Mouse (Mus musculus): ENCODE measurements around the gene Bpifb3. TPM values are rescaled to one million over a fixed set of nuclear protein-coding genes. Genes with fewer than 3 reads are reported as not detected.

Bpifb3 gene
- polyA plus RNA-seq, 1 experiment: not detected

- no peaks in the 10 kb centered on the region for H3K36me3 ChIP-seq (ENCODE audit: control insufficient read depth)
- H3K27me3 ChIP-seq (ENCODE audit: control insufficient read depth): no peaks in the 10 kb centered on the region
- H3K4me3 ChIP-seq (replicated peaks): no peak overlapping the region
- H3K4me1 ChIP-seq (ENCODE audit: control insufficient read depth): no peaks in the 10 kb centered on the region
- no peaks in the 10 kb centered on the region for H3K9me3 ChIP-seq (ENCODE audit: control insufficient read depth, low read length)
- TF ChIP-seq GATA1 (IDR thresholded peaks at IDR 0.05; ENCODE audit: low read length): no peak
- TF ChIP-seq TAL1 (IDR thresholded peaks at IDR 0.05; ENCODE audit: low read length): no peak
Observed at GRCm38 (mm10) chr2:153970221-153970620, 52.2 kb downstream of the Bpifb3 start.

- TF ChIP-seq GATA1 (IDR thresholded peaks at IDR 0.05; ENCODE audit: low read length): no peak
- no peak for TF ChIP-seq TAL1 (IDR thresholded peaks at IDR 0.05; ENCODE audit: low read length)
- Histone ChIP-seq H3K9me3 (ENCODE audit: control insufficient read depth, low read length) (no peaks in the 10 kb centered on the region), H3K36me3 (ENCODE audit: control insufficient read depth) (no peaks in the 10 kb centered on the region), H3K4me3 (replicated peaks) (no peak within 1 kb of the TSS), H3K4me1 (ENCODE audit: control insufficient read depth) (no peaks in the 10 kb centered on the region), H3K27me3 (ENCODE audit: control insufficient read depth) (no peaks in the 10 kb centered on the region)
Observed at GRCm38 (mm10) chr2:153974582-153974981, 56.6 kb downstream of the Bpifb3 start, which contains the start of gene Bpifa6. Gene Bpifa6, plus strand, starts transcription at chr2:153974945.

Other genes with a start within 250 kb of the Bpifb3 start
- not detected in 2 replicates for gene Dnmt3c, start 221.6 kb upstream of the Bpifb3 start, polyA plus RNA-seq (2012)
- gene Mapre1, start 177.0 kb upstream of the Bpifb3 start, polyA plus RNA-seq (2012): 0.31 and 0.36 TPM in 2 replicates
- 0.04 TPM in 1 of 2 replicates, not detected in the other for gene Efcab8, start 138.3 kb upstream of the Bpifb3 start, polyA plus RNA-seq (2012)
- gene Sun5, start 47.1 kb upstream of the Bpifb3 start, polyA plus RNA-seq (2012): not detected in 2 replicates
- gene Bpifb2, start 43.2 kb upstream of the Bpifb3 start, polyA plus RNA-seq (2012): not detected in 2 replicates
- not detected in 2 replicates for gene Bpifb6, start 17.8 kb upstream of the Bpifb3 start, polyA plus RNA-seq (2012)
- not detected in 2 replicates for gene Bpifb4, start 20.0 kb downstream of the Bpifb3 start, polyA plus RNA-seq (2012)
- not detected in 2 replicates for gene Bpifa6, start 56.7 kb downstream of the Bpifb3 start, polyA plus RNA-seq (2012)
- not detected in 2 replicates for gene Bpifa2, start 90.0 kb downstream of the Bpifb3 start, polyA plus RNA-seq (2012)
- gene Bpifa3, start 212.1 kb downstream of the Bpifb3 start, polyA plus RNA-seq (2012): not detected in 2 replicates
- gene Bpifa1, start 224.7 kb downstream of the Bpifb3 start, polyA plus RNA-seq (2012): not detected in 2 replicates
- gene Bpifa5, start 244.4 kb downstream of the Bpifb3 start, polyA plus RNA-seq (2012): not detected in 2 replicates